Mouse (Mus musculus): ENCODE data around the gene Gm11037.

GRCm38 (mm10) chr2:131105989-131106388 is 27.3 kb upstream of the Gm11037 start:
- TF ChIP-seq POLR2A (IDR thresholded peaks at IDR 0.05; ENCODE audit: control insufficient read depth, low read depth, low read length) (no peak), CTCF (IDR thresholded peaks at IDR 0.05; ENCODE audit: control insufficient read depth, insufficient read depth, insufficient replicate concordance, low read depth, low read length) (no peak)

All from testis, adult 2 months (tissue).